Mouse (Mus musculus) bone marrow macrophage, adult 2 months (primary cell): Measurements from ENCODE around the gene Gata3.

Experiments
- CTCF ChIP-seq: IDR thresholded peaks from 2 replicates; pipeline ENCODE4 v1.5.1; 2012; ENCODE audit warnings: low read depth, mild to moderate bottlenecking, low read length, moderate library complexity
- POLR2A ChIP-seq: IDR thresholded peaks from 2 replicates; pipeline ENCODE4 v1.6.1; 2012; ENCODE audit warnings: mild to moderate bottlenecking, low read depth, low read length, borderline replicate concordance

GRCm38 (mm10) chr2:9905995-9906394 is 16.2 kb upstream of the Gata3 start:
- no peak for TF ChIP-seq POLR2A
- TF ChIP-seq CTCF, result no peak
